Comparison of ENCODE assay signal across 26 mouse cellular contexts in the genomic region with DNA sequence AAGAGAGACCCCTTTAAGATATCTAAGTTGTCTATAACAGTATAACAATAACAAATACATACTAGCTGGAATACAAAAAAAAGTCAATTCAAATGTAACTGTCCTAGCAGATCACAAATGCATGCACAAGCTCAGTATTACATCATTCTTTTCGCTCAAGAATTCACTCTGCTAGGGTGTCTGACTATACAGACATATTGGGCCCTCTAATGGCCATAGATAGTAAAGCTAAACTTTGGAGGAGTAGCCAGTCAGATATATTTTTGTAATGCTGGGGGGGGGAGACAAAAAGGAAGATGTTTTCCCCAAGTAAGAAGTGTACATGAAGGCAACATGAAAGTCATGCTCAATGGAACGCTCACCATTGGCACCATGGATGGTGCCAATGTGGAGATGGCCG. TPM values are rescaled to one million over a fixed set of nuclear protein-coding genes. Genes with fewer than 3 reads are reported as not detected.
DNase-seq lines count a peak whose midpoint lies in the region; ATAC-seq and TF ChIP-seq lines count a peak whose summit lies in the region.
"Had no signal": no experiment of that assay in that cellular context is flagged by ENCODE, and none has a peak within 500 bp of the region (broad histone marks: within the 10 kb centered on the region; RNA-seq: fewer than 3 reads in every experiment).

No protein-coding gene starts in this region.

- no peak overlapping the region for H3K4me3 ChIP-seq in liver, embryonic 14.5 days (ENCODE audit: insufficient read depth in 1 of 2, low read depth in 2 of 2, low read length in 2 of 2)
- no peak overlapping the region for H3K4me3 ChIP-seq in liver, embryonic 12.5 days
- no peak overlapping the region for H3K4me3 ChIP-seq in MEL (ENCODE audit: control insufficient read depth in 1 of 2, insufficient read depth in 1 of 2, low read depth in 2 of 2, low read length in 2 of 2)
- H3K4me3 ChIP-seq: gastrocnemius, adult 2 months; limb, embryonic 13.5 days; neural tube, embryonic 12.5 days had no signal

- ATAC-seq in liver, embryonic 14.5 days (ENCODE audit: insufficient read depth): no peak
- ATAC-seq in liver, embryonic 12.5 days: no peak
- peak; percentile 58; the same call in 1 of the 2 replicates for ATAC-seq in megakaryocyte-erythroid progenitor cell, adult 5-6 weeks (replicated peaks; ENCODE audit: low FRiP score, low TSS enrichment, poor library complexity, severe bottlenecking)

- DNase-seq in liver, embryonic 14.5 days (ENCODE audit: low read depth in 3 of 3, low spot score in 3 of 3): no peak
- DNase-seq in A20 (ENCODE audit: low read depth, low spot score): peak; percentile 36
- no peak for DNase-seq in MEL (ENCODE audit: low read depth, low spot score)
- no peak for DNase-seq in left cerebral cortex, adult 8-10 months (ENCODE audit: low spot score in 2 of 2)
- no peak for DNase-seq in gastrocnemius, postnatal 25 days
- DNase-seq: adrenal gland, adult 2 months; cerebellum, adult 2 months; cerebellum, postnatal 36 days; gastrocnemius, adult 2 months; heart, adult 18-20 months; kidney, adult 8-10 months; kidney, postnatal 36 days; lung, postnatal 36 days; right cerebral cortex, postnatal 4 days had no signal

- no peak overlapping the region for H3K9ac ChIP-seq in liver, embryonic 14.5 days (replicated peaks)
- no peak overlapping the region for H3K9ac ChIP-seq in liver, embryonic 12.5 days
- H3K9ac ChIP-seq in MEL (ENCODE audit: control insufficient read depth, low read depth, low read length, poor library complexity, severe bottlenecking): no peak overlapping the region
- H3K9ac ChIP-seq: limb, embryonic 13.5 days; neural tube, embryonic 12.5 days had no signal

- peak; percentile 30; the same call in 1 of the 2 replicates for TF ChIP-seq CTCF in liver, embryonic 14.5 days (IDR thresholded peaks at IDR 0.05; ENCODE audit: low read depth)
- peak in 2 of 3 experiments; percentile 13 to 65; a peak in 2 of 6 replicates for TF ChIP-seq CTCF in MEL (IDR thresholded peaks at IDR 0.05 in 2 of 3, conservative IDR thresholded peaks at IDR 0.05 in 1 of 3; ENCODE audit: control insufficient read depth in 1 of 3, insufficient read depth in 1 of 3, low read depth in 2 of 3, low read length in 3 of 3, poor library complexity in 1 of 3, severe bottlenecking in 1 of 3)

- TF ChIP-seq EP300 in liver, embryonic 14.5 days (IDR thresholded peaks at IDR 0.05; ENCODE audit: low read depth): no peak
- TF ChIP-seq EP300 in MEL (IDR thresholded peaks at IDR 0.05; ENCODE audit: low read depth in 1 of 2, low read length in 2 of 2): no peak

- H3K27ac ChIP-seq in liver, embryonic 14.5 days: no peak overlapping the region
- H3K27ac ChIP-seq in liver, embryonic 12.5 days: no peak overlapping the region
- no peak overlapping the region for H3K27ac ChIP-seq in MEL (ENCODE audit: control insufficient read depth, low read depth, low read length)
- H3K27ac ChIP-seq: gastrocnemius, adult 2 months; limb, embryonic 13.5 days; neural tube, embryonic 12.5 days had no signal

- no peaks in the 10 kb centered on the region for H3K9me3 ChIP-seq in liver, embryonic 14.5 days (ENCODE audit: control insufficient read depth, low read length)
- no peaks in the 10 kb centered on the region for H3K9me3 ChIP-seq in liver, embryonic 12.5 days (replicated peaks)
- no peaks in the 10 kb centered on the region for H3K9me3 ChIP-seq in MEL (replicated peaks; ENCODE audit: insufficient read depth, low read length)
- H3K9me3 ChIP-seq: limb, embryonic 13.5 days; neural tube, embryonic 12.5 days had no signal

- 65% methylated on average over 3 of the region's 3 CpGs for WGBS in liver, embryonic 14.5 days (ENCODE audit: insufficient replicate concordance)
- WGBS in liver, embryonic 12.5 days (ENCODE audit: insufficient replicate concordance): 61% methylated on average over 3 of the region's 3 CpGs

- H3K4me1 ChIP-seq in liver, embryonic 14.5 days (replicated peaks; ENCODE audit: control insufficient read depth in 2 of 2, insufficient read depth in 2 of 2, low read length in 1 of 2): peaks cover 0 to 2% of the 10 kb centered on the region in 2 experiments; a peak in 1 of 4 replicates
- peaks cover 3% of the 10 kb centered on the region; the same call in 1 of the 2 replicates for H3K4me1 ChIP-seq in liver, embryonic 12.5 days
- peaks cover 3 to 7% of the 10 kb centered on the region in 2 experiments; a peak in 3 of 4 replicates for H3K4me1 ChIP-seq in MEL (ENCODE audit: control insufficient read depth in 1 of 2, insufficient read depth in 2 of 2, low read length in 2 of 2)
- H3K4me1 ChIP-seq: limb, embryonic 13.5 days; neural tube, embryonic 12.5 days had no signal

- no peak for TF ChIP-seq POLR2A in MEL (IDR thresholded peaks at IDR 0.05; ENCODE audit: control insufficient read depth in 1 of 2, insufficient read depth in 1 of 2, low read depth in 1 of 2, low read length in 2 of 2, poor library complexity in 1 of 2)

- peak; percentile 75 for TF ChIP-seq RAD21 in MEL (IDR thresholded peaks at IDR 0.05; ENCODE audit: low read depth, low read length)

- H3K36me3 ChIP-seq in liver, embryonic 14.5 days (replicated peaks; ENCODE audit: control insufficient read depth, insufficient read depth, low read depth): no peaks in the 10 kb centered on the region
- no peaks in the 10 kb centered on the region for H3K36me3 ChIP-seq in liver, embryonic 12.5 days
- H3K36me3 ChIP-seq in MEL (ENCODE audit: control insufficient read depth in 1 of 2, insufficient read depth in 2 of 2, low read length in 2 of 2): peaks cover 0 to 3% of the 10 kb centered on the region in 2 experiments; a peak in 2 of 4 replicates
- H3K36me3 ChIP-seq: limb, embryonic 13.5 days; neural tube, embryonic 12.5 days had no signal

- no peak overlapping the region for H3K4me2 ChIP-seq in liver, embryonic 14.5 days (ENCODE audit: low read depth)
- no peak overlapping the region for H3K4me2 ChIP-seq in liver, embryonic 12.5 days
- H3K4me2 ChIP-seq: limb, embryonic 13.5 days; midbrain, embryonic 11.5 days; neural tube, embryonic 12.5 days had no signal

- no peaks in the 10 kb centered on the region for H3K79me2 ChIP-seq in MEL (ENCODE audit: control insufficient read depth, insufficient read depth, low read length, poor library complexity)

- no peaks in the 10 kb centered on the region for H3K27me3 ChIP-seq in liver, embryonic 14.5 days (ENCODE audit: control insufficient read depth, insufficient read depth, low read length)
- H3K27me3 ChIP-seq in liver, embryonic 12.5 days (replicated peaks): no peaks in the 10 kb centered on the region
- H3K27me3 ChIP-seq in MEL (ENCODE audit: control insufficient read depth in 1 of 2, insufficient read depth in 2 of 2, low read length in 2 of 2): peaks cover 0 to 2% of the 10 kb centered on the region in 2 experiments; a peak in 2 of 4 replicates
- H3K27me3 ChIP-seq: limb, embryonic 13.5 days; neural tube, embryonic 12.5 days had no signal

TF ChIP-seq in MEL, 35 proteins besides CTCF, POLR2A, EP300 and RAD21:
- TF ChIP-seq MYC (IDR thresholded peaks at IDR 0.05; ENCODE audit: low read depth, low read length) (no peak), SMC3 (IDR thresholded peaks at IDR 0.05; ENCODE audit: low read depth, low read length) (peak; percentile 71), KAT2A (conservative IDR thresholded peaks at IDR 0.05; ENCODE audit: low read depth, low read length) (no peak), ETS1 (IDR thresholded peaks at IDR 0.05; ENCODE audit: low read depth, low read length) (no peak), ZC3H11A (IDR thresholded peaks at IDR 0.05; ENCODE audit: low read depth, low read length) (peak; percentile 62), GATA1 (IDR thresholded peaks at IDR 0.05; ENCODE audit: low read depth, low read length) (no peak)

RNA-seq across cellular contexts. Expression of gene Mrpl16, which starts 5.1 kb away (rescaled TPM):
- 14.0 and 27.7 TPM in 2 replicates for polyA plus RNA-seq in liver, embryonic 14.5 days (2012; rRNA removed)
- polyA plus RNA-seq in liver, embryonic 14.5 days (2014; fragmentation: Nextera tagmentation; extraction: Ambion mirVana): 41.8 and 43.9 TPM in 2 replicates
- polyA plus RNA-seq in liver, embryonic 12.5 days (2016; fragmentation: Nextera tagmentation; extraction: Ambion mirVana): 54.5 and 62.6 TPM in 2 replicates
- total RNA-seq in MEL (2012; rRNA removed): 58.3 and 59.6 TPM in 2 replicates
- 10 to 100 TPM in 1 of 2 experiments, not detected in 1; 46.8 TPM for polyA plus RNA-seq in MEL (2012; ENCODE audit: insufficient read depth in 1 of 2, insufficient read length in 2 of 2, low read depth in 1 of 2, low replicate concordance in 2 of 2, missing spikeins in 1 of 2)
- 73.6 and 85.5 TPM in 2 replicates for total RNA-seq in megakaryocyte-erythroid progenitor cell, adult 5-6 weeks (2014; fragmentation: Nextera tagmentation)
- 112 and 131 TPM in 2 replicates for total RNA-seq in megakaryocyte-erythroid progenitor cell, adult 5-6 weeks (2017)
- total RNA-seq in left cerebral cortex, adult 8-10 months (2022): 10 to 100 TPM; 36.1 to 45.6 (median 42.7) TPM
- total RNA-seq in gastrocnemius, postnatal 25 days (2021): 10 to 100 TPM; 53.1 to 57.1 TPM

RNA-seq across cellular contexts. Expression of gene Gif, which starts 17.7 kb away (rescaled TPM):
- 0.02 and 0.03 TPM in 2 replicates for polyA plus RNA-seq in liver, embryonic 14.5 days (2012; rRNA removed)
- polyA plus RNA-seq in liver, embryonic 14.5 days (2014; fragmentation: Nextera tagmentation; extraction: Ambion mirVana): 0.13 TPM in 1 of 2 replicates, not detected in the other
- not detected in 2 replicates for polyA plus RNA-seq in liver, embryonic 12.5 days (2016; fragmentation: Nextera tagmentation; extraction: Ambion mirVana)
- not detected in 2 replicates for total RNA-seq in MEL (2012; rRNA removed)
- not detected for polyA plus RNA-seq in MEL (2012; ENCODE audit: insufficient read depth in 1 of 2, insufficient read length in 2 of 2, low read depth in 1 of 2, low replicate concordance in 2 of 2, missing spikeins in 1 of 2)
- not detected in 2 replicates for total RNA-seq in megakaryocyte-erythroid progenitor cell, adult 5-6 weeks (2014; fragmentation: Nextera tagmentation)
- not detected in 2 replicates for total RNA-seq in megakaryocyte-erythroid progenitor cell, adult 5-6 weeks (2017)
- not detected for total RNA-seq in left cerebral cortex, adult 8-10 months (2022)
- total RNA-seq in gastrocnemius, postnatal 25 days (2021): not detected
- total RNA-seq: adrenal gland, adult 2 months; ES-E14; gastrocnemius, adult 2 months; heart, adult 18-20 months; hematopoietic stem cell, adult 5-6 weeks; layer of hippocampus, postnatal 10 days; left cerebral cortex, postnatal 14 days had no signal
- polyA plus RNA-seq: adrenal gland, adult 2 months; cerebellum, adult 2 months; forebrain, embryonic 11.5 days; heart, embryonic 14.5 days; limb, embryonic 13.5 days; liver, embryonic 16.5 days; midbrain, embryonic 11.5 days; neural tube, embryonic 12.5 days had no signal

RNA-seq across cellular contexts. Expression of gene Stx3, which starts 54.1 kb away (rescaled TPM):
- polyA plus RNA-seq in liver, embryonic 14.5 days (2012; rRNA removed): 0.39 and 0.78 TPM in 2 replicates
- polyA plus RNA-seq in liver, embryonic 14.5 days (2014; fragmentation: Nextera tagmentation; extraction: Ambion mirVana): 2.1 and 2.6 TPM in 2 replicates
- polyA plus RNA-seq in liver, embryonic 12.5 days (2016; fragmentation: Nextera tagmentation; extraction: Ambion mirVana): 2.5 TPM in 2 replicates
- total RNA-seq in MEL (2012; rRNA removed): 0.33 and 0.73 TPM in 2 replicates
- 1 to 10 TPM in 1 of 2 experiments, not detected in 1; 3.0 TPM for polyA plus RNA-seq in MEL (2012; ENCODE audit: insufficient read depth in 1 of 2, insufficient read length in 2 of 2, low read depth in 1 of 2, low replicate concordance in 2 of 2, missing spikeins in 1 of 2)
- 5.6 and 8.0 TPM in 2 replicates for total RNA-seq in megakaryocyte-erythroid progenitor cell, adult 5-6 weeks (2014; fragmentation: Nextera tagmentation)
- 6.2 and 16.5 TPM in 2 replicates for total RNA-seq in megakaryocyte-erythroid progenitor cell, adult 5-6 weeks (2017)
- 10 to 100 TPM; 27.7 to 33.8 (median 29.7) TPM for total RNA-seq in left cerebral cortex, adult 8-10 months (2022)
- total RNA-seq in gastrocnemius, postnatal 25 days (2021): 1 to 10 TPM; 1.0 to 1.6 TPM
